Mouse (Mus musculus): ENCODE measurements around the gene Naa40. TPM values are rescaled to one million over a fixed set of nuclear protein-coding genes. Genes with fewer than 3 reads are reported as not detected.

Naa40 gene
- polyA plus RNA-seq, 1 experiment = 55.9 TPM

GRCm38 (mm10) chr19:7265478-7266191 lies 24.7 kb upstream of the Naa40 start:
- H3K27ac ChIP-seq (ENCODE audit: control insufficient read depth, insufficient read depth, low read length) = no peak overlapping the region
- H3K4me3 ChIP-seq (ENCODE audit: control insufficient read depth, insufficient read depth, low read length) = no peak overlapping the region
- H3K27me3 ChIP-seq (ENCODE audit: control insufficient read depth, insufficient read depth, low read length) = no peaks in the 10 kb centered on the region
- peaks cover 35% of the 10 kb centered on the region for H3K4me1 ChIP-seq (replicated peaks; ENCODE audit: control insufficient read depth, insufficient read depth, low read length)
- no peak for DNase-seq
- 70% methylated on average over 14 of the region's 14 CpGs for WGBS
- TF ChIP-seq CTCF (IDR thresholded peaks at IDR 0.05; ENCODE audit: borderline replicate concordance, control insufficient read depth, extremely low read depth, insufficient read depth, low read length, poor library complexity) (no peak), POLR2A (IDR thresholded peaks at IDR 0.05; ENCODE audit: control insufficient read depth, extremely low read depth, insufficient read depth, low read length, poor library complexity) (no peak)
- no peaks in the 10 kb centered on the region for H3K36me3 ChIP-seq (ENCODE audit: control insufficient read depth, insufficient read depth, low read length)

- no peaks in the 10 kb centered on the region for H3K27me3 ChIP-seq (ENCODE audit: control insufficient read depth, insufficient read depth, low read length)
- H3K4me1 ChIP-seq (replicated peaks; ENCODE audit: control insufficient read depth, insufficient read depth, low read length) = peaks cover 32% of the 10 kb centered on the region
- no peak overlapping the region for H3K27ac ChIP-seq (ENCODE audit: control insufficient read depth, insufficient read depth, low read length)
- no peak overlapping the region for H3K4me3 ChIP-seq (ENCODE audit: control insufficient read depth, insufficient read depth, low read length)
- 82% methylated on average over 6 of the region's 6 CpGs for WGBS
- TF ChIP-seq POLR2A (IDR thresholded peaks at IDR 0.05; ENCODE audit: control insufficient read depth, extremely low read depth, insufficient read depth, low read length, poor library complexity) = no peak
- H3K36me3 ChIP-seq (ENCODE audit: control insufficient read depth, insufficient read depth, low read length) = no peaks in the 10 kb centered on the region
- DNase-seq = no peak
Measured at GRCm38 (mm10) chr19:7264766-7265331, 23.9 kb upstream of the Naa40 start.

- Histone ChIP-seq H3K36me3 (ENCODE audit: control insufficient read depth, insufficient read depth, low read length) (no peaks in the 10 kb centered on the region), H3K4me1 (replicated peaks; ENCODE audit: control insufficient read depth, insufficient read depth, low read length) (peaks cover 26% of the 10 kb centered on the region), H3K27ac (ENCODE audit: control insufficient read depth, insufficient read depth, low read length) (no peak overlapping the region), H3K4me3 (ENCODE audit: control insufficient read depth, insufficient read depth, low read length) (no peak overlapping the region), H3K27me3 (ENCODE audit: control insufficient read depth, insufficient read depth, low read length) (no peaks in the 10 kb centered on the region)
- TF ChIP-seq CTCF (IDR thresholded peaks at IDR 0.05; ENCODE audit: borderline replicate concordance, control insufficient read depth, extremely low read depth, insufficient read depth, low read length, poor library complexity) (peak; percentile 91), POLR2A (IDR thresholded peaks at IDR 0.05; ENCODE audit: control insufficient read depth, extremely low read depth, insufficient read depth, low read length, poor library complexity) (no peak)
- DNase-seq = peak; percentile 85
- 39% methylated on average over 9 of the region's 9 CpGs for WGBS
Measured at GRCm38 (mm10) chr19:7264088-7264765, 23.2 kb upstream of the Naa40 start.

- no peak overlapping the region for H3K4me3 ChIP-seq (ENCODE audit: control insufficient read depth, insufficient read depth, low read length)
- no peaks in the 10 kb centered on the region for H3K27me3 ChIP-seq (ENCODE audit: control insufficient read depth, insufficient read depth, low read length)
- DNase-seq = no peak
- TF ChIP-seq CTCF (IDR thresholded peaks at IDR 0.05; ENCODE audit: borderline replicate concordance, control insufficient read depth, extremely low read depth, insufficient read depth, low read length, poor library complexity) (no peak), POLR2A (IDR thresholded peaks at IDR 0.05; ENCODE audit: control insufficient read depth, extremely low read depth, insufficient read depth, low read length, poor library complexity) (no peak)
- H3K36me3 ChIP-seq (ENCODE audit: control insufficient read depth, insufficient read depth, low read length) = no peaks in the 10 kb centered on the region
- WGBS = 97% methylated on average over 1 of the region's 1 CpGs
- no peak overlapping the region for H3K27ac ChIP-seq (ENCODE audit: control insufficient read depth, insufficient read depth, low read length)
- peaks cover 14% of the 10 kb centered on the region for H3K4me1 ChIP-seq (replicated peaks; ENCODE audit: control insufficient read depth, insufficient read depth, low read length)
Measured at GRCm38 (mm10) chr19:7262592-7262991, 21.6 kb upstream of the Naa40 start.

GRCm38 (mm10) chr19:7261964-7262363 lies 21.0 kb upstream of the Naa40 start:
- Histone ChIP-seq H3K27ac (ENCODE audit: control insufficient read depth, insufficient read depth, low read length) (no peak overlapping the region), H3K36me3 (ENCODE audit: control insufficient read depth, insufficient read depth, low read length) (no peaks in the 10 kb centered on the region)
- DNase-seq = no peak

GRCm38 (mm10) chr19:7261476-7261875 lies 20.5 kb upstream of the Naa40 start:
- WGBS = 100% methylated on average over 1 of the region's 1 CpGs
- H3K4me3 ChIP-seq (ENCODE audit: control insufficient read depth, insufficient read depth, low read length) = no peak overlapping the region
- H3K27ac ChIP-seq (ENCODE audit: control insufficient read depth, insufficient read depth, low read length) = no peak overlapping the region
- no peak for TF ChIP-seq POLR2A (IDR thresholded peaks at IDR 0.05; ENCODE audit: control insufficient read depth, extremely low read depth, insufficient read depth, low read length, poor library complexity)
- no peak for TF ChIP-seq CTCF (IDR thresholded peaks at IDR 0.05; ENCODE audit: borderline replicate concordance, control insufficient read depth, extremely low read depth, insufficient read depth, low read length, poor library complexity)
- H3K4me1 ChIP-seq (replicated peaks; ENCODE audit: control insufficient read depth, insufficient read depth, low read length) = 0 out of 2 replicates have a peak, but pooled peaks cover 3% of the 10 kb centered on the region
- no peaks in the 10 kb centered on the region for H3K36me3 ChIP-seq (ENCODE audit: control insufficient read depth, insufficient read depth, low read length)
- H3K27me3 ChIP-seq (ENCODE audit: control insufficient read depth, insufficient read depth, low read length) = no peaks in the 10 kb centered on the region
- no peak for DNase-seq

More at GRCm38 (mm10) chr19:7261964-7262363, 21.0 kb upstream of the Naa40 start:
- Histone ChIP-seq H3K27me3 (ENCODE audit: control insufficient read depth, insufficient read depth, low read length) (no peaks in the 10 kb centered on the region), H3K4me1 (replicated peaks; ENCODE audit: control insufficient read depth, insufficient read depth, low read length) (peaks cover 7% of the 10 kb centered on the region), H3K4me3 (ENCODE audit: control insufficient read depth, insufficient read depth, low read length) (no peak overlapping the region)
- 98% methylated on average over 3 of the region's 3 CpGs for WGBS
- TF ChIP-seq POLR2A (IDR thresholded peaks at IDR 0.05; ENCODE audit: control insufficient read depth, extremely low read depth, insufficient read depth, low read length, poor library complexity) (no peak), CTCF (IDR thresholded peaks at IDR 0.05; ENCODE audit: borderline replicate concordance, control insufficient read depth, extremely low read depth, insufficient read depth, low read length, poor library complexity) (no peak)
